9 mouse cellular contexts compared by ENCODE assay signal in genomic region chr15:79322991-79323790, GRCm38 (mm10). TPM values are rescaled to one million over a fixed set of nuclear protein-coding genes. Genes with fewer than 3 reads are reported as not detected.
DNase-seq lines count a peak whose midpoint lies in the region; ATAC-seq lines count a peak whose summit lies in the region.
"Had no signal": no experiment of that assay in that cellular context is flagged by ENCODE, and none has a peak within 500 bp of the region (broad histone marks: within the 10 kb centered on the region; RNA-seq: fewer than 3 reads in every experiment).

No protein-coding gene starts in this region.

- H3K4me3 ChIP-seq in heart, embryonic 16.5 days (ENCODE audit: low read length) = no peak overlapping the region
- H3K4me3 ChIP-seq: erythroblast, embryonic 14.5 days had no signal

- no peaks in the 10 kb centered on the region for H3K36me3 ChIP-seq in heart, embryonic 16.5 days (ENCODE audit: control insufficient read depth, insufficient read depth)

- 60% methylated on average over 6 of the region's 6 CpGs for WGBS in heart, embryonic 16.5 days

- H3K4me2 ChIP-seq in heart, embryonic 16.5 days (ENCODE audit: low read depth, low read length) = peak overlapping the region; percentile 32

- H3K9me3 ChIP-seq in heart, embryonic 16.5 days (replicated peaks; ENCODE audit: control insufficient read depth, low read length) = no peaks in the 10 kb centered on the region

- peak; percentile 38 to 60 for DNase-seq in urinary bladder, adult 18-20 months (ENCODE audit: low spot score in 2 of 2)
- no peak for DNase-seq in urinary bladder, postnatal 10 days (ENCODE audit: low spot score)
- DNase-seq in brain, adult 2 months (ENCODE audit: low read depth, low spot score) = peak; percentile 35
- DNase-seq in kidney, postnatal 4 days = peak; percentile 79 to 86
- DNase-seq in thymus, postnatal 4 days = peak; percentile 76
- DNase-seq in left cerebral cortex, adult 11 months (ENCODE audit: low spot score) = no peak

- 0 out of 2 replicates have a peak overlapping the region, but pooled peaks have one; percentile 43 for H3K9ac ChIP-seq in heart, embryonic 16.5 days (ENCODE audit: low read length)

- peak overlapping the region; percentile 90 for H3K27ac ChIP-seq in heart, embryonic 16.5 days (ENCODE audit: low read length)

- peak; percentile 16; the same call in 1 of the 2 replicates for ATAC-seq in heart, embryonic 16.5 days (replicated peaks; ENCODE audit: extremely low read depth, insufficient read depth, low FRiP score)
- ATAC-seq in megakaryocyte progenitor cell, adult 5-6 weeks (replicated peaks; ENCODE audit: poor library complexity) = peak; percentile 35

- H3K27me3 ChIP-seq in heart, embryonic 16.5 days (ENCODE audit: control insufficient read depth, insufficient read depth, low read length) = no peaks in the 10 kb centered on the region

- H3K4me1 ChIP-seq in heart, embryonic 16.5 days (ENCODE audit: control insufficient read depth, insufficient read depth, low read length) = peaks cover 34% of the 10 kb centered on the region

RNA-seq across cellular contexts. Expression of gene Pla2g6, which starts 5.0 kb away (rescaled TPM):
- polyA plus RNA-seq in heart, embryonic 16.5 days (2015; fragmentation: Nextera tagmentation; extraction: Ambion mirVana) = 12.1 and 13.7 TPM in 2 replicates
- 6.9 and 8.4 TPM in 2 replicates for total RNA-seq in megakaryocyte progenitor cell, adult 5-6 weeks (2015)
- 6.6 and 6.9 TPM in 2 replicates for total RNA-seq in megakaryocyte progenitor cell, adult 5-6 weeks (2017)

RNA-seq across cellular contexts. Expression of gene Maff, which starts 23.2 kb away (rescaled TPM):
- 3.9 and 4.1 TPM in 2 replicates for polyA plus RNA-seq in heart, embryonic 16.5 days (2015; fragmentation: Nextera tagmentation; extraction: Ambion mirVana)
- 3.2 and 3.9 TPM in 2 replicates for total RNA-seq in megakaryocyte progenitor cell, adult 5-6 weeks (2015)
- total RNA-seq in megakaryocyte progenitor cell, adult 5-6 weeks (2017) = 1.5 and 1.7 TPM in 2 replicates

RNA-seq across cellular contexts. Expression of gene Baiap2l2, which starts 37.9 kb away (rescaled TPM):
- polyA plus RNA-seq in heart, embryonic 16.5 days (2015; fragmentation: Nextera tagmentation; extraction: Ambion mirVana) = 14.2 and 17.3 TPM in 2 replicates
- total RNA-seq in megakaryocyte progenitor cell, adult 5-6 weeks (2015) = 0.27 and 0.34 TPM in 2 replicates
- total RNA-seq in megakaryocyte progenitor cell, adult 5-6 weeks (2017) = not detected in 2 replicates
- polyA plus RNA-seq: erythroblast, embryonic 14.5 days had no signal

Comparison
In these comparisons a context has a peak if more than half of its experiments do, and no peak if none do; other contexts are left out.
1. DNase-seq: peak in urinary bladder, adult 18-20 months (2 of 2), brain, adult 2 months (single experiment), kidney, postnatal 4 days (2 of 2) and thymus, postnatal 4 days (single experiment); none in urinary bladder, postnatal 10 days (single experiment) and left cerebral cortex, adult 11 months (single experiment).